Mouse (Mus musculus) embryo, embryonic 10.5 days (tissue): ENCODE data around the gene Atxn3.

Experiments
- DNase-seq: peaks from one replicate; pipeline ENCODE4 v3.0.0-alpha.2; 2015; ENCODE audit warnings: low spot score

Atxn3 gene

DNA sequence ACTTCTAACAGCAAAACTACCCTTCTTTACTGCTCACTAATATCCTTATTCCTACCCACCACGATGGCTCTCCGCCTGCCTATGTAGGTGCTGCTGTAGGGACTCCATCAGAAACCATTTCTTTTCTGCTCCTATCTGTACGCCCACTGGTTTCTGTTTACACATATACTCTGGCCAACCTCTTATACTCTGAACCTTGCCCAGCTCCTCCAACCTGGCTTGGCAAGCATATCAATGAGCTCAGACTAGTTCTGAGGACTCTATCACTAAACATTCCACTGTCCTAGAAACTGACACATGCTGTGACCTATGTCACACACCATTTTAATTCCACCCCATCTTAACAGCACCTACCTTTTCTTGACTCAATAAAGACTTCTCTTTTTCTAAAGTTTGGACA, 68.7 kb downstream of the Atxn3 start:
- DNase-seq = no peak

- no peak for DNase-seq
Measured at GRCm38 (mm10) chr12:101888312-101888711, 69.7 kb downstream of the Atxn3 start.

- DNase-seq = no peak
Measured at GRCm38 (mm10) chr12:101884926-101885325, 73.1 kb downstream of the Atxn3 start.

GRCm38 (mm10) chr12:101876374-101876773, 81.7 kb downstream of the Atxn3 start:
- DNase-seq = no peak

DNA sequence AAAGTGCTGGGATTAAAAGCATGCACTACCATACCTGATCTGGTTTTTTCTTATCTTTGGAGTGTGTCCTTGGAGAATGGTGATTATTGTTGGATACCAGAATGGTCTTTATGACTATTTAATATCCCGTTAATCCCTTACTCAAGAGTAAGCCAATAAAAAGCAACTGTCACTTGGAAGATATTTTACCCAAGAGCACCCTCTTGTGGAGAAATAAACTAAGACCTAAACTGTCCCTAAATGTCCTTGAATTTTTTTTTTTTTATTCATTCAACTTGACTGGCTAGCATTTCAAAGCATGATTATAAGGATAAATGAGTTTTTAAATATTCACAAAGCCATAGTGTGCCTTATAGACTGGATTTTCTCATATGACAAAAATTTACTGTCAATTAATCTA, 82.9 kb downstream of the Atxn3 start:
- DNase-seq = peak; percentile 65
